Mouse (Mus musculus): ENCODE data around the gene 1110065P20Rik.

DNA sequence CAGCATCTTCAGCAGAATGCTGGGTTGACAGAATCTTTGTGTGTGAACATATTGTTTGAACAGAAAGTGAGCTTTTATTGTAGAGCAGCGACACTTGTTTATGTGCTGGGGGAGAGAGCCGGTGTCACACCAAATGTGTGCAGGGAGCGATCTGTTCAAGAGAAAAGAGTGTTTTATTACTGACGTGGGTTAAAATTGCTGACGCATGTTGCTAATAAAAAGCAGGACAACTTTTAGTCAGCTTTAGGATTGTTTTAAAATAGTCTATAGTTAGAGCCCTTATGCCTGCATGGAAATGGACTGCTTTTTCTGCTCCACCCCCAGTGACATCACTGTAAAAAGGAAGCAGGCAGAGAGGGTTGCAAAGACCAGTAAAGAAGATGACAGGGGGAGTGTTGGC, 39.8 kb upstream of the 1110065P20Rik start:
- TF ChIP-seq POLR2A (IDR thresholded peaks at IDR 0.05; ENCODE audit: low read depth, low read length): no peak
- no peak for TF ChIP-seq CTCF (IDR thresholded peaks at IDR 0.05; ENCODE audit: extremely low read depth, insufficient read length, insufficient replicate concordance, low read depth, low read length)
